Mouse (Mus musculus) 416B (cell line): Measurements from ENCODE around the gene Zc3h12c.

Source experiments
- DNase-seq: peaks from one replicate; pipeline ENCODE4 v3.0.0; 2011; ENCODE audit warnings: low read depth

Gene Zc3h12c

GRCm38 (mm10) chr9:52167863-52168685 lies at the start of gene Zc3h12c:
TSS of gene Zc3h12c (minus strand) at chr9:52168572.
- peak; percentile 31 for DNase-seq

GRCm38 (mm10) chr9:52217636-52218035 lies 49.3 kb upstream of the Zc3h12c start:
- DNase-seq: peak; percentile 49

- no peak for DNase-seq
These were observed 46.9 kb upstream of the Zc3h12c start for GRCm38 (mm10) chr9:52215291-52215690.

- peak; percentile 70 for DNase-seq
These were observed 44.0 kb upstream of the Zc3h12c start for GRCm38 (mm10) chr9:52212416-52212815.

- no peak for DNase-seq
These were observed 40.2 kb upstream of the Zc3h12c start for GRCm38 (mm10) chr9:52208510-52209030.

- no peak for DNase-seq
These were observed 34.8 kb upstream of the Zc3h12c start for GRCm38 (mm10) chr9:52203189-52203588.

GRCm38 (mm10) chr9:52200271-52200670 lies 31.9 kb upstream of the Zc3h12c start:
- no peak for DNase-seq

- DNase-seq: peak; percentile 29
These were observed 27.5 kb upstream of the Zc3h12c start for GRCm38 (mm10) chr9:52195853-52196252.

- DNase-seq: peak; percentile 33
These were observed 25.5 kb upstream of the Zc3h12c start for GRCm38 (mm10) chr9:52193851-52194250.

GRCm38 (mm10) chr9:52190907-52191306 lies 22.5 kb upstream of the Zc3h12c start:
- DNase-seq: no peak

GRCm38 (mm10) chr9:52188106-52188505 lies 19.7 kb upstream of the Zc3h12c start:
- DNase-seq: peak; percentile 78

GRCm38 (mm10) chr9:52186296-52186941 lies 18.0 kb upstream of the Zc3h12c start:
- no peak for DNase-seq

GRCm38 (mm10) chr9:52181419-52181818 lies 13.0 kb upstream of the Zc3h12c start:
- DNase-seq: peak; percentile 37

GRCm38 (mm10) chr9:52180851-52181250 lies 12.5 kb upstream of the Zc3h12c start:
- DNase-seq: no peak

- DNase-seq: peak; percentile 92
These were observed 7.0 kb upstream of the Zc3h12c start for GRCm38 (mm10) chr9:52175257-52175859.

- peak; percentile 42 for DNase-seq
These were observed 6.3 kb upstream of the Zc3h12c start for GRCm38 (mm10) chr9:52174671-52175111.

GRCm38 (mm10) chr9:52173937-52174336 lies 5.6 kb upstream of the Zc3h12c start:
- peak; percentile 41 for DNase-seq

GRCm38 (mm10) chr9:52172550-52172949 lies 4.2 kb upstream of the Zc3h12c start:
- DNase-seq: peak; percentile 79

- DNase-seq: no peak
These were observed 2.3 kb upstream of the Zc3h12c start for GRCm38 (mm10) chr9:52170671-52171070.

- DNase-seq: no peak
These were observed 1.8 kb upstream of the Zc3h12c start for GRCm38 (mm10) chr9:52170131-52170530.

GRCm38 (mm10) chr9:52168686-52169270 lies 406 bp upstream of the Zc3h12c start:
- DNase-seq: peak; percentile 84

GRCm38 (mm10) chr9:52167506-52167862 lies 888 bp downstream of the Zc3h12c start:
- DNase-seq: peak; percentile 33
